In the genomic region with DNA sequence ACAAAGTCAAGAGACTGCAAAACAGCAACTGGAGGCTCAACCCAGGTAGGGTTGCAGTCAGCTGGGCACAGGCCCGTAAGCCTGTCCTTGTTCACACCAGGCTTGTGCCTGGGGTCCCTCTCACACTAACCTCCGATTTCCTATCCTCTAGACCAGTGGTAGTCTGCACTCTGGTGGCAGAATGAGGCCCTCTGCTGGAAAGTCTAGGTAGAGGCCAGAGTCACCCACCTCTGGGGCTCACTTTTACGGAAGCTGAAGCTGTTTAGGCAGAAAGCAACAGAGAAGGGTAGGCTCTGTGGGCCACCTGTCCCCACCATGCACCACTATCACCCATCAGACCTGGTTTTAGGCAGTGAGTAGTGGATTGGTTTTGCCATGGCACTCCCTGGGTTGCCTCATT, we compare ENCODE assay signal across 7 mouse cellular contexts.
DNase-seq lines count a peak whose midpoint lies in the region; ATAC-seq and TF ChIP-seq lines count a peak whose summit lies in the region.

No protein-coding gene starts in this region.

- intact Hi-C loops in gastrocnemius, postnatal 36 days (cut with DNase I): no loop called here

- peak; percentile 48 for DNase-seq in hindbrain, postnatal 0 days (ENCODE audit: low spot score)
- peak; percentile 14 for DNase-seq in 416B (ENCODE audit: low read depth)
- DNase-seq in B cell, adult 2 months: peak; percentile 27 to 35
- DNase-seq in kidney, postnatal 10 days: peak; percentile 61
- DNase-seq in urinary bladder, adult 2 months (ENCODE audit: low spot score): no peak
- DNase-seq in gastrocnemius, postnatal 36 days: no peak

- H3K9ac ChIP-seq in hindbrain, postnatal 0 days (replicated peaks; ENCODE audit: low read length): no peak overlapping the region
- no peak overlapping the region for H3K9ac ChIP-seq in hindbrain, embryonic 16.5 days (ENCODE audit: low read depth, low read length)

- no peaks in the 10 kb centered on the region for H3K9me3 ChIP-seq in hindbrain, postnatal 0 days (ENCODE audit: low read length)
- no peaks in the 10 kb centered on the region for H3K9me3 ChIP-seq in hindbrain, embryonic 16.5 days (ENCODE audit: control insufficient read depth, low read length)

- no peak overlapping the region for H3K4me2 ChIP-seq in hindbrain, postnatal 0 days (ENCODE audit: low read depth, low read length)
- no peak overlapping the region for H3K4me2 ChIP-seq in hindbrain, embryonic 16.5 days (ENCODE audit: low read length)

- 65% methylated on average over 3 of the region's 3 CpGs for WGBS in hindbrain, postnatal 0 days
- 79% methylated on average over 3 of the region's 3 CpGs for WGBS in hindbrain, embryonic 16.5 days

- no peaks in the 10 kb centered on the region for H3K27me3 ChIP-seq in hindbrain, postnatal 0 days (ENCODE audit: insufficient read depth, low read length)
- H3K27me3 ChIP-seq in hindbrain, embryonic 16.5 days (replicated peaks; ENCODE audit: control insufficient read depth, insufficient read depth, low read length): no peaks in the 10 kb centered on the region

- TF ChIP-seq CTCF in hindbrain, postnatal 0 days (IDR thresholded peaks at IDR 0.05; ENCODE audit: low read depth): peak; percentile 66

- ATAC-seq in hindbrain, postnatal 0 days: 0 out of 2 replicates have a peak, but pooled peaks have one; percentile 18
- no peak for ATAC-seq in hindbrain, embryonic 16.5 days

- H3K4me1 ChIP-seq in hindbrain, postnatal 0 days (ENCODE audit: insufficient read depth, low read length): peaks cover 3% of the 10 kb centered on the region; the same call in 1 of the 2 replicates
- H3K4me1 ChIP-seq in hindbrain, embryonic 16.5 days (ENCODE audit: control insufficient read depth, insufficient read depth, low read depth, low read length): no peaks in the 10 kb centered on the region; the same call in 1 of the 2 replicates

- H3K27ac ChIP-seq in hindbrain, postnatal 0 days: no peak overlapping the region
- no peak overlapping the region for H3K27ac ChIP-seq in hindbrain, embryonic 16.5 days (ENCODE audit: low read depth, low read length)

- H3K4me3 ChIP-seq in hindbrain, postnatal 0 days (ENCODE audit: low read length): no peak overlapping the region
- H3K4me3 ChIP-seq in hindbrain, embryonic 16.5 days (ENCODE audit: low read length): no peak overlapping the region

- H3K36me3 ChIP-seq in hindbrain, postnatal 0 days (ENCODE audit: insufficient read depth, low read length): peaks cover 33% of the 10 kb centered on the region
- peaks cover 36% of the 10 kb centered on the region for H3K36me3 ChIP-seq in hindbrain, embryonic 16.5 days (ENCODE audit: control insufficient read depth, insufficient read depth, low read length)

Comparison
In these comparisons a context has a peak if more than half of its experiments do, and no peak if none do; other contexts are left out.
1. DNase-seq: peak in hindbrain, postnatal 0 days (single experiment), 416B (single experiment), B cell, adult 2 months (2 of 2) and kidney, postnatal 10 days (single experiment); none in urinary bladder, adult 2 months (single experiment) and gastrocnemius, postnatal 36 days (0 of 2).